Mouse (Mus musculus) intestine, embryonic 14.5 days (tissue): Measurements from ENCODE around the gene Hist1h4i. TPM values are rescaled to one million over a fixed set of nuclear protein-coding genes. Genes with fewer than 3 reads are reported as not detected.

Experiments used
- ATAC-seq: fragments of 200-750 bp; cut with Nextera tagmentation; replicated peaks from 2 replicates; pipeline ENCODE4 v1.8.0; 2017; ENCODE audit warnings: low read depth, moderate number of reproducible peaks, moderate TSS enrichment, moderate library complexity; ENCODE audit not compliant: low FRiP score, low TSS enrichment
- DNase-seq: peaks from one replicate; pipeline ENCODE4 v3.0.0-alpha.2; 2018; ENCODE audit warnings: low spot score
- H3K27ac ChIP-seq: fragments of 300-500 bp; sonication (generic); 2 replicates; pipeline ENCODE4 v1.5.1; 2014; ENCODE audit warnings: low read depth, mild to moderate bottlenecking, control low read depth
- H3K27me3 ChIP-seq: fragments of 300-500 bp; sonication (generic); replicated peaks from 2 replicates; pipeline ENCODE4 v1.6.1; 2014; ENCODE audit warnings: low read length, control low read depth; ENCODE audit not compliant: control insufficient read depth, insufficient read depth
- H3K36me3 ChIP-seq: fragments of 300-500 bp; sonication (generic); 2 replicates; pipeline ENCODE4 v1.6.1; 2014; ENCODE audit warnings: low read length, control low read depth; ENCODE audit not compliant: control insufficient read depth, insufficient read depth
- H3K4me1 ChIP-seq: fragments of 300-500 bp; sonication (generic); replicated peaks from 2 replicates; pipeline ENCODE4 v1.6.1; 2014; ENCODE audit warnings: low read length, control low read depth, mixed read lengths; ENCODE audit not compliant: control insufficient read depth, insufficient read depth
- H3K4me2 ChIP-seq: fragments of 300-500 bp; sonication (generic); 2 replicates; pipeline ENCODE4 v1.6.1; 2014; ENCODE audit warnings: low read length
- H3K4me3 ChIP-seq: fragments of 300-500 bp; sonication (generic); 2 replicates; pipeline ENCODE4 v1.5.1; 2014; ENCODE audit warnings: low read depth, low read length, control low read depth, mixed read lengths
- H3K9ac ChIP-seq: fragments of 300-500 bp; sonication (generic); 2 replicates; pipeline ENCODE4 v1.6.1; 2014; ENCODE audit warnings: mild to moderate bottlenecking, low read length
- H3K9me3 ChIP-seq: fragments of 300-500 bp; sonication (generic); 2 replicates; pipeline ENCODE4 v1.6.1; 2016; ENCODE audit warnings: low read length, control low read depth; ENCODE audit not compliant: control insufficient read depth
- WGBS: fragments of 180-500 bp; shearing (Covaris S2); extraction: QIAGEN DNeasy Blood & Tissue Kit; methylation state at CpG from one replicate; pipeline ENCODE4 v1.1.7; 2014; 5-methylcytosine and 5-hydroxymethylcytosine counted together
- polyA plus RNA-seq: library from polyadenylated mRNA; unstranded; fragments of >200 nt; fragmentation: Nextera tagmentation; extraction: Ambion mirVana; gene quantifications from 2 replicates; pipeline ENCODE4 v1.2.1, GENCODE M21; 2014

The Hist1h4i gene
- polyA plus RNA-seq, 1 experiment from 2014 or later: 18.9 TPM

- peak; percentile 92 for ATAC-seq
- H3K27ac ChIP-seq: no peak overlapping the region
- peaks cover 98% of the 10 kb centered on the region for H3K27me3 ChIP-seq
- peaks cover 7% of the 10 kb centered on the region; the same call in 1 of the 2 replicates for H3K4me1 ChIP-seq
- DNase-seq: peak; percentile 79
- peak overlapping the region; percentile 91 for H3K4me2 ChIP-seq
- peak overlapping the region; percentile 55 for H3K4me3 ChIP-seq
- H3K9me3 ChIP-seq: no peaks in the 10 kb centered on the region
- 0 out of 2 replicates have a peak overlapping the region, but pooled peaks have one; percentile 3 for H3K9ac ChIP-seq
- no peaks in the 10 kb centered on the region for H3K36me3 ChIP-seq
- WGBS: under 1% methylated on average over 38 of the region's 38 CpGs
Observed at GRCm38 (mm10) chr13:22006334-22007120, 34.6 kb downstream of the Hist1h4i start.

- Histone ChIP-seq H3K27me3 (peaks cover 100% of the 10 kb centered on the region), H3K4me3 (peak overlapping the region; percentile 55), H3K36me3 (no peaks in the 10 kb centered on the region), H3K9me3 (no peaks in the 10 kb centered on the region), H3K4me1 (peaks cover 7% of the 10 kb centered on the region; the same call in 1 of the 2 replicates), H3K27ac (no peak overlapping the region), H3K9ac (peak overlapping the region; percentile 8; the same call in 1 of the 2 replicates), H3K4me2 (peak overlapping the region; percentile 91)
- peak; percentile 85 for ATAC-seq
- DNase-seq: peak; percentile 89
- under 1% methylated on average over 45 of the region's 45 CpGs for WGBS
Observed at GRCm38 (mm10) chr13:22005605-22006333, 35.4 kb downstream of the Hist1h4i start.

- H3K4me2 ChIP-seq: no peak overlapping the region
- no peaks in the 10 kb centered on the region for H3K9me3 ChIP-seq
- no peak for DNase-seq
- no peak overlapping the region for H3K9ac ChIP-seq
- H3K27me3 ChIP-seq: peaks cover 100% of the 10 kb centered on the region
- H3K4me1 ChIP-seq: peaks cover 4% of the 10 kb centered on the region; the same call in 1 of the 2 replicates
- H3K27ac ChIP-seq: no peak overlapping the region
- no peak for ATAC-seq
- no peaks in the 10 kb centered on the region for H3K36me3 ChIP-seq
- no peak overlapping the region for H3K4me3 ChIP-seq
- 27% methylated on average over 5 of the region's 5 CpGs for WGBS
Observed at GRCm38 (mm10) chr13:22001823-22002222, 39.3 kb downstream of the Hist1h4i start.

- Histone ChIP-seq H3K27me3 (peaks cover 100% of the 10 kb centered on the region), H3K9ac (no peak overlapping the region), H3K27ac (no peak overlapping the region), H3K4me2 (no peak overlapping the region), H3K4me1 (no peaks in the 10 kb centered on the region), H3K4me3 (no peak overlapping the region), H3K36me3 (no peaks in the 10 kb centered on the region), H3K9me3 (no peaks in the 10 kb centered on the region)
- no peak for DNase-seq
- no peak for ATAC-seq
- 63% methylated on average over 2 of the region's 2 CpGs for WGBS
Observed at GRCm38 (mm10) chr13:22001346-22001745, 39.8 kb downstream of the Hist1h4i start.

- Histone ChIP-seq H3K36me3 (no peaks in the 10 kb centered on the region), H3K27ac (no peak overlapping the region), H3K27me3 (peaks cover 100% of the 10 kb centered on the region), H3K9me3 (no peaks in the 10 kb centered on the region), H3K4me1 (no peaks in the 10 kb centered on the region), H3K4me2 (no peak overlapping the region), H3K4me3 (no peak overlapping the region), H3K9ac (no peak overlapping the region)
- ATAC-seq (no peak), DNase-seq (peak; percentile 51)
- 34% methylated on average over 4 of the region's 4 CpGs for WGBS
Observed at GRCm38 (mm10) chr13:21999147-21999546, 42.0 kb downstream of the Hist1h4i start.

- Histone ChIP-seq H3K27ac (no peak overlapping the region), H3K4me2 (no peak overlapping the region), H3K36me3 (no peaks in the 10 kb centered on the region), H3K4me3 (no peak overlapping the region), H3K9me3 (no peaks in the 10 kb centered on the region), H3K27me3 (peaks cover 99% of the 10 kb centered on the region), H3K9ac (no peak overlapping the region), H3K4me1 (no peaks in the 10 kb centered on the region)
- ATAC-seq: no peak
- WGBS: 27% methylated on average over 3 of the region's 3 CpGs
- DNase-seq: peak; percentile 43
Observed at GRCm38 (mm10) chr13:21998412-21998811, 42.8 kb downstream of the Hist1h4i start.

GRCm38 (mm10) chr13:21997821-21998220, 43.3 kb downstream of the Hist1h4i start:
- no peak overlapping the region for H3K9ac ChIP-seq
- H3K4me3 ChIP-seq: 0 out of 2 replicates have a peak overlapping the region, but pooled peaks have one; percentile 32
- 15% methylated on average over 4 of the region's 4 CpGs for WGBS
- no peaks in the 10 kb centered on the region for H3K36me3 ChIP-seq
- ATAC-seq (no peak), DNase-seq (peak; percentile 49)
- H3K27me3 ChIP-seq: peaks cover 93% of the 10 kb centered on the region
- no peaks in the 10 kb centered on the region for H3K4me1 ChIP-seq
- no peaks in the 10 kb centered on the region for H3K9me3 ChIP-seq
- H3K4me2 ChIP-seq: peak overlapping the region; percentile 43; the same call in 1 of the 2 replicates
- no peak overlapping the region for H3K27ac ChIP-seq

- WGBS: 2% methylated on average over 21 of the region's 21 CpGs
- ATAC-seq (no peak), DNase-seq (peak; percentile 58)
- Histone ChIP-seq H3K9me3 (no peaks in the 10 kb centered on the region), H3K4me1 (no peaks in the 10 kb centered on the region), H3K9ac (no peak overlapping the region), H3K27ac (no peak overlapping the region), H3K36me3 (no peaks in the 10 kb centered on the region), H3K27me3 (peaks cover 88% of the 10 kb centered on the region), H3K4me2 (peak overlapping the region; percentile 43), H3K4me3 (peak overlapping the region; percentile 32)
Observed at GRCm38 (mm10) chr13:21997201-21997820, 43.9 kb downstream of the Hist1h4i start.
